Comparison of ENCODE assay signal across 11 mouse cellular contexts in the genomic region with DNA sequence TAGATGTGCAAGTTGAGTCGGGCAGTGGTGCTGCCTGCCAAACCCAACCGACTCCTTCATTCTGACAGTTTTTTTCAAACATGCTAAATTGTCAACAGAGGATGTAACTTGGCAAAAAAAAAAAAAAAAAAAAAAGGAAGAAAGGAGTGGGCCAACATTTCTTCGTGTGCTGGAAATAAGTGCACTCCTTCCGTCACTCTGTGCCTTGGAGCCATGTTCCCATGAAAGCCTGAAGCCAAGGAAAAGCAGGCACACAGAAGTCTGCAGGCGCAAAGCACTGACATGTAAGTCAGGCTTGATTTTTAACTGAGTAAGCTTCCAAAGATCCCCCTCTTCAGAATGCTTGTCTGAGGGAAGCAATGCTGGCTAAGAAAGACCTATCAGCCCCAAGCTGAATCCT.
"Had no signal": no experiment of that assay in that cellular context is flagged by ENCODE, and none has a peak within 500 bp of the region (broad histone marks: within the 10 kb centered on the region; RNA-seq: fewer than 3 reads in every experiment).

No protein-coding gene starts in this region.

- H3K9ac ChIP-seq: limb, embryonic 12.5 days; liver, embryonic 13.5 days; liver, postnatal 0 days; midbrain, embryonic 13.5 days; stomach, embryonic 15.5 days had no signal

- H3K4me3 ChIP-seq: layer of hippocampus, adult 2 months; limb, embryonic 12.5 days; liver, embryonic 13.5 days; midbrain, embryonic 13.5 days; stomach, embryonic 15.5 days had no signal

- H3K4me1 ChIP-seq: limb, embryonic 12.5 days; liver, embryonic 13.5 days; midbrain, embryonic 13.5 days; stomach, embryonic 15.5 days had no signal

- H3K27ac ChIP-seq: layer of hippocampus, adult 2 months; limb, embryonic 12.5 days; liver, embryonic 13.5 days; midbrain, embryonic 13.5 days; stomach, embryonic 15.5 days had no signal

- H3K4me2 ChIP-seq: limb, embryonic 12.5 days; liver, embryonic 13.5 days; midbrain, embryonic 13.5 days; stomach, embryonic 15.5 days had no signal

- H3K9me3 ChIP-seq: limb, embryonic 12.5 days; liver, embryonic 13.5 days; midbrain, embryonic 13.5 days; stomach, embryonic 15.5 days had no signal

- H3K27me3 ChIP-seq: limb, embryonic 12.5 days; liver, embryonic 13.5 days; midbrain, embryonic 13.5 days; stomach, embryonic 15.5 days had no signal

- DNase-seq: kidney, postnatal 36 days; liver; liver, embryonic 13.5 days; liver, postnatal 0 days; lung, postnatal 36 days; right cerebral cortex, postnatal 14 days; thymus, postnatal 36 days had no signal

- ATAC-seq: liver, postnatal 0 days; midbrain, embryonic 13.5 days had no signal
